Mouse (Mus musculus) large intestine, adult 2 months (tissue): ENCODE data around the gene Prpf6. TPM values are rescaled to one million over a fixed set of nuclear protein-coding genes. Genes with fewer than 3 reads are reported as not detected.

Experiments
- DNase-seq: peaks from one replicate; pipeline ENCODE4 v3.0.0-alpha.2; 2012; ENCODE audit warnings: low read depth, low spot score
- WGBS: fragments of 180-500 bp; shearing (Covaris S2); methylation state at CpG from one replicate; pipeline ENCODE4 v1.1.7; 2018; 5-methylcytosine and 5-hydroxymethylcytosine counted together
- polyA plus RNA-seq: library from polyadenylated mRNA; depleted of rRNA; stranded (reverse); fragments of >200 nt; gene quantifications from 2 replicates; pipeline ENCODE4 v1.2.3, GENCODE M21; 2012; rRNA removed

Gene Prpf6
- 12.2 and 16.0 TPM in 2 replicates for polyA plus RNA-seq

DNA sequence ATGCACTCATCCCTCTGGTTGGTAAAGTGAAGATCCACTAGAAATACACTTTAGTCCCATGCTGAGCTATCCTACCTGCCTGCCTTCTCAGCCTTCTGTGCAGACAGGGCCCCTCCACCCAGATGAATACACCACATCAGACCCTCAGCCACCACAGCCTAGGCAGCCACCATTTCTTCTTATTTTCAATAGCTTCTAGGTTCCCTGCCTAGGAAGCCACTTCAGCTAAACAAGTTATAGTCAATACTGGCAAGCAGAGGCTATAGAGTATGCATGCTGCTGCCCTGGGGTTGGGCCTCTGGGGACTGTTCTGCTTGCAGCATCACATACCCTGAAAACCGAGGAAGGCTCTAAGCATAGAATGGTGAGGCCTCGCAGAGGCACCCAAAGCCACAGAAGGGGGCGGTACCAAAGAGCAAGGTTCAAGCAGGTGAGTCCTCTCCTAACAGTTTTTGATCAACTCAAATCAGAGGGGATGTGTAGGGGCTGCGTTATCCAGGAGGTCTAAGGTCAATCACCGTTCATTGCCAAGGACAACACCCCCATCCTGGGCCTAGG lies at the start of gene Prpf6:
Prpf6 (plus strand) TSS at position 341 of the 558 bp plus-strand sequence.
- 3% methylated on average over 5 of the region's 5 CpGs for WGBS
- DNase-seq: no peak

DNA sequence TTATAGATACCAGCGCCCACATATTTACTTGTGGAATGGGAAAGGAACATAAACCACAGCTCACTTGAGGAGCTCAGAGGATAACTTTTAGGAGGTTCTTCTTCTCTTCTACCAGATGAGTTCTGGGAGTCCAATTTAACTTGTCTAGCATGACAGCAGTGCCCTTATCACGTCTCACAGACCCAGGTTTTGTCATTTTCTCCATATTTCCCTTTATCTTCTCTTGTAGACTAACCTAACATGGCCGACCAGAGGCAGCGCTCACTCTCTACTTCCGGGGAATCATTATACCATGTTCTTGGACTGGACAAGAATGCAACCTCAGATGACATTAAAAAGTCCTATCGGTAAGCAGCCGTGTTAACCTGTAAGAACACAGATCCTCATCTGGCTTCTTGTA lies 45.5 kb upstream of the Prpf6 start:
- WGBS: 96% methylated on average over 7 of the region's 7 CpGs
- DNase-seq: no peak

- 65% methylated on average over 1 of the region's 1 CpGs for WGBS
- DNase-seq: no peak
Measured at GRCm38 (mm10) chr2:181548227-181548626, 43.4 kb upstream of the Prpf6 start.

DNA sequence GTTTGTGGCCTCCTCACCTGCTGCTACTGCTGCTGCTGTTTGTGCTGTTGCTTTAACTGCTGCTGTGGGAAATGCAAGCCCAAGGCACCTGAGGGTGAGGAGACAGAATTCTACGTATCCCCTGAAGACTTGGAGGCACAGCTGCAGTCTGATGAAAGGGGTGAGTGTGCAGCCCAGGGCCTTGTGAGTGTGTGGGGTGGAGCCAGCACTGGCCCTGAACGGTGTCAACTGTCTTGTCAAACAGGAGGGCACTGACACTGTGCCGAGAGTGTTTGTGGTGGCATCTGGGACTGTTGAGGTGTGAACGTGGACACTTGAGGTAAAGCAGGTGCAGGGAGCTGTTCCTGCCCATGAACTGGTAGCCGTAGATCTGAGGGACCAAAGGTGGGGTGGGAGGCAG lies 43.0 kb upstream of the Prpf6 start:
- no peak for DNase-seq
- 79% methylated on average over 5 of the region's 5 CpGs for WGBS

DNA sequence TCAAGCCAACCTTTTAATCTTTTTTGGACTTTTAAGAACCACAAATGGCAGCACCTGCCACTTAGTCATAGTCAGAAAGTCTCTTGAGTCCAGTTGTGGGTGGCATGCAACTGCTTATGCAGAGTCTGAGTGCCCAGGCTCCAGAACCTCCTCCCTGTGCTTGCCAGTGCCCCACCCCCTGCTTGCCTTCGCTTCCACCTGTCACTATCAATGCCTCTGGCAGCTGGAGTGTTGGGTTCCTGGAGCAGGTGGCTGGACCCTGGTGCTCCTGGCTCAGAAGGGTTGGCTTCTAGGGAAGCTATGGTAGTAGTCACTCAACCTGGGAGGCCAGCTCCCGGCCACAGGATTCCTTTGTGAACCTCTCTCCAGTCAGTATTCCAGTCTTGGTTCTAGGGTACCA lies 41.4 kb upstream of the Prpf6 start:
- 87% methylated on average over 2 of the region's 2 CpGs for WGBS
- DNase-seq: no peak

GRCm38 (mm10) chr2:181553772-181554171 lies 37.9 kb upstream of the Prpf6 start:
- DNase-seq: no peak

DNA sequence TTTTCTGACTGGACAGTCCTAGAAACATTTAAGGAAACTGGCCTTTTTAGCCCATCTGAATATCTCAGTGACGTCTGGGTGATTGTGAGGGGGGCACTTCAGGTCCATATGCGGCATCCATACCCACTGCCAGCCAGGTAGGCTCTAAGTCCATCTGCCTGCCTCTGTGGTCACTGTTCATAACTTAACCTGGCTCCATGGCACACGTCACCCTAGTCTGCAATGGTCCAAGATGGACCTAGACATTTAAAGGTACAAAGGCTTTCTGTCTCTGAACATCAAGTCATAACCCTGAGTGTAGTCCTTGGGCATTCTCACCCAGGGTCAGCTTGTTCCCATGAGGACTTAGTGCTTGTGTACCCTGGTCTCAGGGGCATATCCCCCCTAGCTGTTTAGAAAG lies 24.3 kb upstream of the Prpf6 start:
- DNase-seq: no peak
- 89% methylated on average over 3 of the region's 3 CpGs for WGBS

- DNase-seq: no peak
- WGBS: 78% methylated on average over 7 of the region's 7 CpGs
Measured at GRCm38 (mm10) chr2:181568272-181569008, 23.2 kb upstream of the Prpf6 start.

DNA sequence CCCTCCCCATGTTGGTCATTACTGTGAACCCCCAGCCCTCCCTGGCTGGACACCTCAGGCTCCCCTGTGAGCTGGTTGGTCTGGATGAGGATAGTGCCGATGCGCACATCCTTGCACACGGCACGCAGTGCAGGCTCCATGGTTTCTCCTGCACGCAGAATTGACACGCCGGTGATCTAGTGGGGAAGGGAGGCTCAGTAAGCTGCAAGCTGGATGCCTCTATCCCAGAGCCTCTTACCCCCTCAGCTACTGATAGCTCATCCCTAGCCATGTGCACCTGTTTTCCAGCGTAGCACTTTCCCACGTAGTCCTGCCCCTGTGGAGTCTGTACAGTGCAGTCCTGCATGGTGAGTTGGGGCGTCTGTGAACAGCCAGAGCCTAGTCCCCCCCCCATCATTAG lies 21.8 kb upstream of the Prpf6 start:
- no peak for DNase-seq
- WGBS: 94% methylated on average over 10 of the region's 10 CpGs

GRCm38 (mm10) chr2:181570375-181570774 lies 21.3 kb upstream of the Prpf6 start:
- DNase-seq: no peak
- WGBS: 88% methylated on average over 8 of the region's 8 CpGs

DNA sequence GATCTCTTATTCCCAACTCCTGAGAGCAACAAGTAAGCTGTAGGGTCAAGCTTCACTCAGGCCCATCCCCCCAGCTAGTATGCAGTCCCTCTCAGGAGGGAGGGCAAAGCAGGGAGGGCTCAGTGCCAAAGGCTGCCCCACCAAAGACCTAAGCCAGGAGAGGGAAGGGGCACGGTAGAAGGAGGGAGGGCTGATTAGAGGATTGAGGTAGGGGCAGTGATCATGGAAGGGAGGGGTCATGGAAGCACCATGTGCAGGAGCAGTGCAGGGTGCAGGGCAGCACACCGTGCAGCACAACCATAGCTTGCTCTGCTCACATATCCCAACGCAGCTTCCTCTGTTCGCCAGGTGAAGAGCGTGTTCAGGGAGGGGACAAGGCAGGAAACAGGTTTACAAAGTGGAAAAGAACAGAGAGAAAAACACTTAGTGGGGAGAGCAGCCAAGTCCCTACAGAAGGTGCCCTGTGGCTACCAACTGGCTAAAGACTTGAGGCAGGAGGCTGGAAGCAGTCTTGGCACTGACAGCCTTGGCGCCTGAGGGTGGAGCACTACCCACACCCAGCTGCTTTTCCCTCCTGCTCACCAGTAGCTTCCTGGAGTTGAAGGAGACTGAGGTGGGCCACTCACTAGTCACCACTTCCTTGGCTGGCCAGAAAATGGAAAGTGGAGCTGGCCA lies 20.6 kb upstream of the Prpf6 start:
- WGBS: 65% methylated on average over 6 of the region's 6 CpGs
- no peak for DNase-seq

GRCm38 (mm10) chr2:181571941-181572670 lies 19.6 kb upstream of the Prpf6 start:
- 92% methylated on average over 11 of the region's 11 CpGs for WGBS
- no peak for DNase-seq

DNA sequence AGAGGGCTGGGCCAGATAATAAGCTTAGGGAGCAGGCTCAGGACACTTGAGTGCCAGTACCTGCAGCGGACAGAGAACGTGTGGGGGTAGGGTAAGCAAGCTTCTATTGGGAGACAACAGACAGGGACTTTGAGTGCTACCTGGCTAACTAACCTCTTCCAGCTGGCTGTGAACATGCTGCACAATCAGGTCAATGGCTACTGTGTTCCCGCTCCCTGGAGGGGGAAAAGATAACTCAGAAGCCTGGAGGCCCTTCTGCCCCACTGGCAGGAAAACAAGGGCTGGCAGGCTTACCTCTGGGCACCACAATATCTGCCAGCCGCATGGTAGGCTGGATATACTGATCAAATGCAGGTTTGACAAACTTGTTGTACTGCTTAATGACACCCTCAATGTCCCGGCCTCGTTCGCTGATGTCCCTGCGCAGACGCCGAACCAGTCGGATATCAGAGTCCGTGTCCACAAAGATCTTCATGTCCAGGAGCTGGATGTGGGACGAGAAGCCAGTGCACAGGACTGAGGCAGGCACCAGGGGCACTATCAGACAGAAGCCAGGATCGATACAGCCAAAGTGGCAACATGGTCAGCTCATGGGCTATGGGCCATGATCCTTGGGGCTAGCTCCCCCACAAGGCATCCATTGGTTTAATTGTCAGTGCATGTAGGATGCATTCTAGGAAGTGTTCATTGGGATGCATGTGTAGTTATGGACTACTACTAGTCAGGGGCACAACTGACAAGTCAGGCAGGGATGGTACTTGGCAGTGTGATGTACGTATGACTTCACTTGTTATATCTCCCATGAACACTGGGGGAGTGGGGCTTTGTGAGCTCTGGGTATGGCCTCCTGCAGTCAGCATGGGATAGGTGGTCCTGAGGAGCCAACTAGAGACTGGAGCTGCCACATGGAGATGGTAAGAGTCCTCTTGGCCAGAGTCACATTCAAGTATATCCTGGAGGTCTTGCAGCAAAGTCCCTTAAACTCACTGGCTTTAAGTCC lies 18.4 kb upstream of the Prpf6 start:
- DNase-seq: no peak
- 96% methylated on average over 15 of the region's 15 CpGs for WGBS

- no peak for DNase-seq
- WGBS: 87% methylated on average over 9 of the region's 9 CpGs
Measured at GRCm38 (mm10) chr2:181573961-181574360, 17.7 kb upstream of the Prpf6 start.

- 94% methylated on average over 7 of the region's 7 CpGs for WGBS
- no peak for DNase-seq
Measured at GRCm38 (mm10) chr2:181574921-181575545, 16.6 kb upstream of the Prpf6 start.

DNA sequence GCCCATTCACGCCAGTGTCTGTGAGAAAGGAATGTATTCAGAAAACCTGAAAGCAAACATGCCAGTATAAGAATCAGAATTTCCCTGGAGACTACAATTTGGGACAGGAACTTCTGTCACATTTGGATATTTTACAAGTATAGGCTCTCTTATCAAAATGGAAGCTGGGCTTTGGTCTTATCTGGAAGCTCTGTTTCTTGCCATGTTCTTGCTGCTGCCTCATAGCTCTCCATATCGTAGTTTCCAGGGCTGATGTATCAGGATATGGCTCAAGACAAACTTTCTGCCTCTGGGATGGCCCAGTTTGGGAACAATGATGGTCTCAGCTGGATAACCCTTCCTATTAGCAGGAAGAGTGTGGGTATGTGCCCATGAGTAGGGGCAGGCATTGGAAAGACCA lies 15.1 kb upstream of the Prpf6 start:
- WGBS: 93% methylated on average over 2 of the region's 2 CpGs
- DNase-seq: no peak

GRCm38 (mm10) chr2:181577126-181577525 lies 14.5 kb upstream of the Prpf6 start:
- WGBS: 80% methylated on average over 2 of the region's 2 CpGs
- no peak for DNase-seq

- DNase-seq: no peak
- 82% methylated on average over 7 of the region's 7 CpGs for WGBS
Measured at GRCm38 (mm10) chr2:181577981-181578581, 13.6 kb upstream of the Prpf6 start.
